Mouse (Mus musculus) embryonic facial prominence, embryonic 13.5 days (tissue): ENCODE data around the gene Csmd2. TPM values are rescaled to one million over a fixed set of nuclear protein-coding genes. Genes with fewer than 3 reads are reported as not detected.

Source experiments
- ATAC-seq: fragments of 200-750 bp; cut with Nextera tagmentation; 2 replicates; pipeline ENCODE4 v1.8.0; 2017; ENCODE audit warnings: low read depth; ENCODE audit not compliant: insufficient number of reproducible peaks, insufficient read depth, low FRiP score, low TSS enrichment
- H3K27ac ChIP-seq: fragments of 300-500 bp; sonication (generic); 2 replicates; pipeline ENCODE4 v1.5.1; 2015; ENCODE audit warnings: moderate library complexity, mild to moderate bottlenecking, inconsistent platforms
- H3K27me3 ChIP-seq: fragments of 300-500 bp; sonication (generic); 2 replicates; pipeline ENCODE4 v1.6.1; 2015; ENCODE audit warnings: mild to moderate bottlenecking, inconsistent platforms
- H3K36me3 ChIP-seq: fragments of 300-500 bp; sonication (generic); 2 replicates; pipeline ENCODE4 v1.6.1; 2015; ENCODE audit warnings: mild to moderate bottlenecking, inconsistent platforms
- H3K4me1 ChIP-seq: fragments of 300-500 bp; sonication (generic); 2 replicates; pipeline ENCODE4 v1.6.1; 2015; ENCODE audit warnings: inconsistent platforms
- H3K4me2 ChIP-seq: fragments of 300-500 bp; sonication (generic); 2 replicates; pipeline ENCODE4 v1.6.1; 2015; ENCODE audit warnings: moderate library complexity, mild to moderate bottlenecking, inconsistent platforms
- H3K4me3 ChIP-seq: fragments of 300-500 bp; sonication (generic); 2 replicates; pipeline ENCODE4 v1.5.1; 2015; ENCODE audit warnings: mild to moderate bottlenecking, inconsistent platforms
- H3K9ac ChIP-seq: fragments of 300-500 bp; sonication (generic); 2 replicates; pipeline ENCODE4 v1.6.1; 2015; ENCODE audit warnings: mild to moderate bottlenecking, inconsistent platforms
- H3K9me3 ChIP-seq: fragments of 300-500 bp; sonication (generic); 2 replicates; pipeline ENCODE4 v1.6.1; 2016; ENCODE audit warnings: inconsistent platforms
- WGBS: fragments of 180-500 bp; shearing (Covaris S2); methylation state at CpG from one replicate; pipeline ENCODE4 v1.1.7; 2015; ENCODE audit warnings: mixed read lengths; 5-methylcytosine and 5-hydroxymethylcytosine counted together
- polyA plus RNA-seq: library from polyadenylated mRNA; unstranded; fragments of >200 nt; fragmentation: Nextera tagmentation; extraction: Ambion mirVana; gene quantifications from 2 replicates; pipeline ENCODE4 v1.2.1, GENCODE M21; 2015

Gene Csmd2
- polyA plus RNA-seq, 1 experiment from 2014 or later = 0.34 TPM

- no peaks in the 10 kb centered on the region; the same call in 1 of the 2 replicates for H3K27me3 ChIP-seq
- no peak overlapping the region for H3K9ac ChIP-seq
- H3K4me2 ChIP-seq = no peak overlapping the region
- H3K4me3 ChIP-seq = no peak overlapping the region
- no peak overlapping the region for H3K27ac ChIP-seq
- no peak for ATAC-seq
- H3K4me1 ChIP-seq = no peaks in the 10 kb centered on the region
- H3K36me3 ChIP-seq = no peaks in the 10 kb centered on the region
- 83% methylated on average over 6 of the region's 6 CpGs for WGBS
- no peaks in the 10 kb centered on the region for H3K9me3 ChIP-seq
Observed at GRCm38 (mm10) chr4:128440550-128440949, 452.9 kb downstream of the Csmd2 start.

DNA sequence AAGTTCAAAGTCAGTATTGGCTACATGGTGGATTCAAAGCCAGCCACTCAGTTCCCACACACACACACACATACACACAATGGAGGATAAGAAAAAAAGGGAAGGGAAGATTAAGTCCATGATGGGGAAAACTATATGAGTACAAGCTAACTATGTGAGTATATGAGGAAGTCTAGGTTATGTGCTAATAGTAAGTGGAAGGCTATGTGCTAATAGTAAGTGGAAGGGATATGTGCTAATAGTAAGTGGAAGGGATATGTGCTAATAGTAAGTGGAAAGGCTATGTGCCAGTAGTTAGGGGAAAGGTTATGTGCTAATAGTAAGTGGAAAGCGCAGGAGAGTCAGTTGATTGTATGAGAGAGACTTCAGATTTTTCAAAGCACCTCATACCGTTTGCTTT is 453.6 kb downstream of the Csmd2 start:
- no peak overlapping the region for H3K27ac ChIP-seq
- no peak overlapping the region for H3K4me3 ChIP-seq
- 83% methylated on average over 2 of the region's 2 CpGs for WGBS
- no peaks in the 10 kb centered on the region; the same call in 1 of the 2 replicates for H3K27me3 ChIP-seq
- H3K9me3 ChIP-seq = no peaks in the 10 kb centered on the region
- no peak overlapping the region for H3K9ac ChIP-seq
- no peaks in the 10 kb centered on the region for H3K4me1 ChIP-seq
- no peak for ATAC-seq
- no peaks in the 10 kb centered on the region for H3K36me3 ChIP-seq
- H3K4me2 ChIP-seq = no peak overlapping the region

DNA sequence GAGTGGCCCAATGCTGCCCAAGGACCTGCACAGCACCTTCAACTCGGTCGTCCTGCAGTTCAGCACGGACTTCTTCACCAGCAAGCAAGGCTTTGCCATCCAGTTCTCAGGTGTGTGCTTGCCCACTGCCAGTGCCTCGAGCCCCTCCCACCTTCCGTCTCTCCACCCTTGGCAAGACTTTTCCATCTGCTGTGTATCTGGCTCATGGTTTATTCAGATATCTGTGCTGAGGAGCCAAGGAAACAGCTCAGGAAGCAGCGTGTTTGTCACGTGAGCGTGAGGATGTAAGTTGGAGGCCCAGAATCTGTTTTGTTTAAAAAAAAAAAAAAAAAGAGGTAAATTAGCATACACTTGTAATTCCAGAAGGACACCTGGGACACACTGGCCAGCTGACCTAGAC is 455.1 kb downstream of the Csmd2 start:
- no peak overlapping the region for H3K9ac ChIP-seq
- H3K36me3 ChIP-seq = no peaks in the 10 kb centered on the region
- no peak overlapping the region for H3K4me2 ChIP-seq
- H3K27me3 ChIP-seq = no peaks in the 10 kb centered on the region; the same call in 1 of the 2 replicates
- WGBS = 77% methylated on average over 8 of the region's 8 CpGs
- H3K4me1 ChIP-seq = no peaks in the 10 kb centered on the region
- H3K4me3 ChIP-seq = no peak overlapping the region
- ATAC-seq = no peak
- no peak overlapping the region for H3K27ac ChIP-seq
- H3K9me3 ChIP-seq = no peaks in the 10 kb centered on the region

- Histone ChIP-seq H3K9ac (no peak overlapping the region), H3K4me3 (no peak overlapping the region), H3K4me2 (no peak overlapping the region), H3K4me1 (peaks cover under 1% of the 10 kb centered on the region), H3K36me3 (no peaks in the 10 kb centered on the region), H3K27ac (no peak overlapping the region), H3K27me3 (no peaks in the 10 kb centered on the region; the same call in 1 of the 2 replicates), H3K9me3 (no peaks in the 10 kb centered on the region)
- 50% methylated on average over 15 of the region's 15 CpGs for whole genome bisulfite sequencing
- ATAC-seq = no peak
Observed at GRCm38 (mm10) chr4:128445514-128446260, 458.0 kb downstream of the Csmd2 start.

DNA sequence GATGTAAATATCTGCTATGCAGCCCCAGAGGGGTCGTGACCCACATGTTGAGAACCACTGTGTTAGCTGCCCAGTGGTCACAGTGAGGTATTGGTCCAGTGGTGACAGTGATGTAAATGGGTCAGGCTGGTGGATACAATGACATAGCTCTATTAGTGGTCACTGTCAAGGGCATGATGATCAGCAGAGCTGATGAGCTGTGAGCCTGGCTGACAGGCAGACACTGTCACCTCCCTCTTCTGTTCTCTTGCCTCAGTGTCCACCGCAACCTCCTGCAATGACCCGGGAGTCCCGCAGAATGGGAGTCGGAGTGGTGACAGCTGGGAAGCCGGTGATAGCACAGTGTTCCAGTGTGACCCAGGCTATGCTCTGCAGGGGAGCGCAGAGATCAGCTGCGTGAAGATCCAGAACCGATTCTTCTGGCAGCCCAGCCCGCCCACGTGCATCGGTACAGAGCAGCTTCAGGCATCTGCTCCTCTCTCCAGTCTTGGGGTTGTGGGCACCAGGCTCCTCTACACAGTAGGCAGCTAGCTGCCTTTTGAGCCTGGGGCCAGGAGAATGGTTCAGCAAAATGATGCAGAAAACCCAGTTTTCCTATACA is 461.3 kb downstream of the Csmd2 start:
- Histone ChIP-seq H3K9ac (no peak overlapping the region), H3K27ac (no peak overlapping the region), H3K4me3 (no peak overlapping the region), H3K36me3 (no peaks in the 10 kb centered on the region), H3K4me2 (no peak overlapping the region), H3K9me3 (no peaks in the 10 kb centered on the region), H3K27me3 (no peaks in the 10 kb centered on the region; the same call in 1 of the 2 replicates), H3K4me1 (peaks cover 8% of the 10 kb centered on the region)
- 83% methylated on average over 12 of the region's 12 CpGs for WGBS
- ATAC-seq = no peak

GRCm38 (mm10) chr4:128450137-128450536 is 462.5 kb downstream of the Csmd2 start:
- WGBS = 94% methylated on average over 8 of the region's 8 CpGs
- no peak for ATAC-seq

GRCm38 (mm10) chr4:128450974-128451373 is 463.3 kb downstream of the Csmd2 start:
- Histone ChIP-seq H3K4me2 (no peak overlapping the region), H3K36me3 (no peaks in the 10 kb centered on the region), H3K4me3 (no peak overlapping the region), H3K4me1 (peaks cover 8% of the 10 kb centered on the region), H3K27ac (no peak overlapping the region), H3K27me3 (no peaks in the 10 kb centered on the region), H3K9me3 (no peaks in the 10 kb centered on the region), H3K9ac (no peak overlapping the region)
- WGBS = 37% methylated on average over 8 of the region's 8 CpGs
- no peak for ATAC-seq

More at GRCm38 (mm10) chr4:128450137-128450536, 462.5 kb downstream of the Csmd2 start:
- Histone ChIP-seq H3K9me3 (no peaks in the 10 kb centered on the region), H3K27me3 (no peaks in the 10 kb centered on the region), H3K4me2 (no peak overlapping the region), H3K27ac (no peak overlapping the region), H3K4me3 (no peak overlapping the region), H3K4me1 (peaks cover 8% of the 10 kb centered on the region), H3K9ac (no peak overlapping the region), H3K36me3 (no peaks in the 10 kb centered on the region)

DNA sequence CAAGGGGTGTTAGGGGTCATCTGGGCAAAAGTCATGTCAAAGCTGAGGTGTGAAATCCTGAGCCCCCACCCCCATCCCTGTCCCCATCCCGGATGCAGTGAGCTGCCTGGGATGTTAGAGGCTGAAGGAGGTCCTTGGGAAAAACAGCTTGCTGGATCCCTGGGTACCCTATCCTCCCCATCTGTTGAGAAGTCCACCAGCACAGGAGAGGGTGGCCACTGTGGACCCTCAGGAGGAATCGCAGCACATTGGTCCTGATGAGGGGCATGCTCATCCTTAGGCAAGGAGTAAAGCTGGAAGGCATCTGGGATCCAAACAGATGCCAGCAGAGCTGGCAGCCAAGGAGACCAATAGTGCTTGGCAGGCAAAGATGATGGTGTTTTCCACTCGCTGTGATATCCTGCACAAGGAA is 463.7 kb downstream of the Csmd2 start:
- H3K4me2 ChIP-seq = no peak overlapping the region
- H3K9ac ChIP-seq = no peak overlapping the region
- ATAC-seq = no peak
- no peak overlapping the region for H3K4me3 ChIP-seq
- H3K27ac ChIP-seq = no peak overlapping the region
- no peaks in the 10 kb centered on the region for H3K9me3 ChIP-seq
- peaks cover 8% of the 10 kb centered on the region for H3K4me1 ChIP-seq
- H3K36me3 ChIP-seq = no peaks in the 10 kb centered on the region
- WGBS = 88% methylated on average over 3 of the region's 3 CpGs
- H3K27me3 ChIP-seq = no peaks in the 10 kb centered on the region

GRCm38 (mm10) chr4:128466708-128467107 is 479.1 kb downstream of the Csmd2 start:
- Histone ChIP-seq H3K27ac (no peak overlapping the region), H3K4me3 (no peak overlapping the region), H3K4me1 (0 out of 2 replicates have a peak, but pooled peaks cover 7% of the 10 kb centered on the region), H3K36me3 (no peaks in the 10 kb centered on the region), H3K9me3 (no peaks in the 10 kb centered on the region), H3K27me3 (no peaks in the 10 kb centered on the region), H3K9ac (no peak overlapping the region), H3K4me2 (no peak overlapping the region)
- ATAC-seq = no peak
- WGBS = 71% methylated on average over 5 of the region's 5 CpGs

DNA sequence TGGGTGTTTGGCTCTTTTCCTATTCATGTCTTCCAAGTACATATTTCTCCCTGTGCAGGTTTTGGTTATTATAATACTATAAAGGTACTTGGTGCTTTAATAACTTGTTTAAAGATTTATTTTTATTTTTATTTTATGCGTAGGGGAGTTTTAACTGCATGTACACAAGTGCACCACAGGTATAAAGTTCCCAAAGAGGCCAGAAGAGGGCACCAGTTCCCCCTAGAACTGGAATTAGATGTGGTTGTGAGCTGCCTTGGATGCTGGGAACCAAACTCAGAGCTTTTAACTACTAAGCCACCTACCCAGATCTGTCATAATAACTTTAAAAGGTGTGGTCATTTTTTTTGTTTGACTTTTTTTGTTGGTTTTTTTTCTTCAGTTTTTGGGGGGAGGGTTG is 480.4 kb downstream of the Csmd2 start:
- Histone ChIP-seq H3K27me3 (no peaks in the 10 kb centered on the region), H3K9me3 (no peaks in the 10 kb centered on the region), H3K4me3 (no peak overlapping the region), H3K4me2 (no peak overlapping the region), H3K36me3 (no peaks in the 10 kb centered on the region), H3K9ac (no peak overlapping the region), H3K27ac (no peak overlapping the region), H3K4me1 (0 out of 2 replicates have a peak, but pooled peaks cover 7% of the 10 kb centered on the region)
- 86% methylated on average over 1 of the region's 1 CpGs for WGBS
- ATAC-seq = no peak

DNA sequence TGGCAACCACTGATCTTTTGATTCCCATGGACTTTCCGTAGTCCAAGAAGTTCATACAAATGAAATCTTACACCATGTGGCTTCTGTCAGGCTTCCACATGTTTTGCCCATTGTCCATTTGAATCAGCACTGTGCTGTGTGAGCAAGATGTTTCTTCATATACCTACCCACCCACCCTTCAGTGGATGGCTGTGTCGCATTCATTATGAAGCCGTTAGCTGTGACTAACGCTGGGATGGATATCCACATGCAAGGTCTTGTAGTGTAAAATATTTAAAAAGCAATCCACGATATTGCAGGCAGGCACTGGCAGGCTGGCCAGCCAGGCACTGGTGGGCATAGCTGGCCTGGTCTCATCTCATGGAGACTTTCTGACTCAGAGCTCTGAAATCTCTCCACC is 488.6 kb downstream of the Csmd2 start:
- no peak for ATAC-seq
- no peak overlapping the region for H3K9ac ChIP-seq
- no peaks in the 10 kb centered on the region for H3K9me3 ChIP-seq
- no peaks in the 10 kb centered on the region for H3K4me1 ChIP-seq
- no peaks in the 10 kb centered on the region for H3K36me3 ChIP-seq
- WGBS = 68% methylated on average over 5 of the region's 5 CpGs
- no peaks in the 10 kb centered on the region for H3K27me3 ChIP-seq
- H3K4me3 ChIP-seq = no peak overlapping the region
- no peak overlapping the region for H3K27ac ChIP-seq
- no peak overlapping the region for H3K4me2 ChIP-seq

- H3K9ac ChIP-seq = no peak overlapping the region
- H3K4me1 ChIP-seq = no peaks in the 10 kb centered on the region
- no peak for ATAC-seq
- H3K27ac ChIP-seq = no peak overlapping the region
- H3K4me3 ChIP-seq = no peak overlapping the region
- no peaks in the 10 kb centered on the region; the same call in 1 of the 2 replicates for H3K27me3 ChIP-seq
- H3K4me2 ChIP-seq = no peak overlapping the region
- no peaks in the 10 kb centered on the region for H3K9me3 ChIP-seq
- H3K36me3 ChIP-seq = no peaks in the 10 kb centered on the region
- WGBS = 80% methylated on average over 7 of the region's 7 CpGs
Observed at GRCm38 (mm10) chr4:128483891-128484290, 496.2 kb downstream of the Csmd2 start.
